Mouse (Mus musculus): ENCODE results near the gene Slc22a16. TPM values are rescaled to one million over a fixed set of nuclear protein-coding genes. Genes with fewer than 3 reads are reported as not detected.

The Slc22a16 gene
- polyA plus RNA-seq, 1 experiment = not detected

DNA sequence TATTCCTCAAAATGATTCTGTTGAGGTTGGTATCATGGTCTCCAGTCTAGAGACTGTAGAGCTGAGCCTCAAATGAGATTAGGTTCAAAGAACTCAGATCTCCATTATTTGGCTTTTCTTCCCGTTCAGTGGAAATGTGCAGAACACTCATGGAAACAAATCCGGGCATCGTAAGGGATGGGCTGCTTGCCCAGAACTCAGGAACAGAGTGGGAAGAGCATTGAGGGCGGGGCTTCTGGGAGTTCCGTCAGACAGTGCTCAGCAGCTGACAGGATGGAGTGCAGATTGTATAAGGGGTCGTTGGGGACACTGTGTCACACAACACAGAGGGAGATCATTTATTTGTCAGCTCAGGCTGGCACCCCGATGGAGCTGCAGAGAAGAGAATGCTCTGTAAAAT lies 22.1 kb downstream of the Slc22a16 start:
- Histone ChIP-seq H3K4me3 (ENCODE audit: insufficient read depth, low read length) (no peak overlapping the region), H3K27ac (ENCODE audit: insufficient read depth, low read length) (no peak overlapping the region), H3K4me1 (ENCODE audit: control insufficient read depth, insufficient read depth, low read length) (no peaks in the 10 kb centered on the region)
- TF ChIP-seq CTCF (IDR thresholded peaks at IDR 0.05; ENCODE audit: extremely low read depth, insufficient read depth, low read length) (no peak), POLR2A (IDR thresholded peaks at IDR 0.05; ENCODE audit: extremely low read depth, insufficient read depth, low read length) (no peak)

DNA sequence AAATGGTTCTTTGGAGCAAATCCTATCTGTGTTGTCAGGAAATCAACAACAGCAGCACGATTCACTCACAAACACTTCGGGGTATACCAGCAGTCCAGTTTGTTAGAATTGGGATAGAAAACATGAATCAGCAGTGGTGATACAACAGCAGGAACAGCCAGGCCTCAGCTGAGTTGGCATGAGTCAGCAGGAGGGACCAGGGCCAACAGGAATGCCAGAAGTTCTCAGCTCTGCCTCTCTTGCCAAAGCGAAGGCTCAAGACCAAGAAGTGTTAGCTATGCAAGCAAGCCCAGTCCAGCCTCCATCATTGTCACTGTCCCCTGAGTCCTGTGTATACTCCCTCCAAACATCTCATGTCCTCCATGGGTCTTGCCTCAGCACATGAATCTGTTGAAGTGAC lies 27.0 kb downstream of the Slc22a16 start:
- no peak overlapping the region for H3K4me3 ChIP-seq (ENCODE audit: insufficient read depth, low read length)
- no peaks in the 10 kb centered on the region for H3K4me1 ChIP-seq (ENCODE audit: control insufficient read depth, insufficient read depth, low read length)
- no peak overlapping the region for H3K27ac ChIP-seq (ENCODE audit: insufficient read depth, low read length)
- TF ChIP-seq CTCF (IDR thresholded peaks at IDR 0.05; ENCODE audit: extremely low read depth, insufficient read depth, low read length) = no peak
- TF ChIP-seq POLR2A (IDR thresholded peaks at IDR 0.05; ENCODE audit: extremely low read depth, insufficient read depth, low read length) = no peak

DNA sequence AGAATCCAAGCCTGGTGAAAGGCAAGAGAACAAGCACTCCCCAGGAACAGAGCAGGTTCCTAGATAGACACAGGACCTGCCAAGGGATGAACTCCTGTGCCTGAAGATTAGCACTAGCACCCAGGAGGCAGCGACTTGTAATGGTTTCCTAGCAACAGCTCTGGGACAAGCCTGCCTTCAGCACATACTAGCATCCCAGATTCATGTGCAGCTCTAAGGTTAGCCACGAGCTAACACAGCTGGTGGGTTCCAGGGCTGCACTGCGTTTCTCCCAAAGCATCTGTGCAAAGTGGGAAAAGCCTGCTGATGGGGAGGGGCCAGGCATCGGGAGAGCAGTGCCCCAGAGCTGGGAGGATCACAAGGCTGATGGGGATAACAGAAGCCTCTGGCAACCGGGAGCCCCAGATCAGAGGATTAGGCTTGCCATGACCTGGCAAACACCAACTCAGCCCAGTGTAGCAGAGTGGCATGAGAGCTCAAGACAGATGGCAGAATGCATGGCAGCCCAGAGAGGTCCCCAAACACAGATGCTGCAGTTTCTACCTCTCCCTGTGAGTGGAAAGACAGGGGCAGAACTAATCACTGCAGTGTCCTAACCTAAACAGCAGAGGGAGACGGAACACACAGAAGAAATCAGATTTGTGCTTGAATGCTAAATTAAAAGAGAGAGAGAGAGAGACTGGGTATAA lies 34.7 kb downstream of the Slc22a16 start:
- TF ChIP-seq POLR2A (IDR thresholded peaks at IDR 0.05; ENCODE audit: extremely low read depth, insufficient read depth, low read length) (no peak), CTCF (IDR thresholded peaks at IDR 0.05; ENCODE audit: extremely low read depth, insufficient read depth, low read length) (peak; percentile 42; the same call in 1 of the 2 replicates)
- Histone ChIP-seq H3K27ac (ENCODE audit: insufficient read depth, low read length) (no peak overlapping the region), H3K4me3 (ENCODE audit: insufficient read depth, low read length) (no peak overlapping the region), H3K4me1 (ENCODE audit: control insufficient read depth, insufficient read depth, low read length) (no peaks in the 10 kb centered on the region)

DNA sequence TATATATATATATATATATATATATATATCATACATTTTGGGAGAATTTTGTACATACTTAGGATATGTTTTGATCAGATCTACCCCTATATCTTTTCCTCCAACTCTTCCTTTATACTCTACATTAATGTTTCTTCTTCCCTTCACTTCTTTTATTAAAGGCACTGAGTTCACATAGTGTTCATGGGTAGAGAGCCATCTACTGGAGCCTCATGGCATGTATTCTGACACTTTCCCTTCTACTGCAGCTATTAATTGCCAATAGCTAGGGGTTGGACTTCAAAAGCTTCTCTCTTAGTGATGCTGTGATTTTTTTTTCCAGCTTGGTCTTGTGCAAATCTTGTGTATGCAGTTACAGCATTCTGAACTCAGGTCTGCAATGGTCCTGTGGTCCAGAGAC lies 47.8 kb downstream of the Slc22a16 start:
- no peak overlapping the region for H3K27ac ChIP-seq (ENCODE audit: insufficient read depth, low read length)
- no peak for TF ChIP-seq CTCF (IDR thresholded peaks at IDR 0.05; ENCODE audit: extremely low read depth, insufficient read depth, low read length)
- TF ChIP-seq POLR2A (IDR thresholded peaks at IDR 0.05; ENCODE audit: extremely low read depth, insufficient read depth, low read length) = no peak
- H3K4me1 ChIP-seq (ENCODE audit: control insufficient read depth, insufficient read depth, low read length) = 0 out of 2 replicates have a peak, but pooled peaks cover 3% of the 10 kb centered on the region
- H3K4me3 ChIP-seq (ENCODE audit: insufficient read depth, low read length) = no peak overlapping the region

DNA sequence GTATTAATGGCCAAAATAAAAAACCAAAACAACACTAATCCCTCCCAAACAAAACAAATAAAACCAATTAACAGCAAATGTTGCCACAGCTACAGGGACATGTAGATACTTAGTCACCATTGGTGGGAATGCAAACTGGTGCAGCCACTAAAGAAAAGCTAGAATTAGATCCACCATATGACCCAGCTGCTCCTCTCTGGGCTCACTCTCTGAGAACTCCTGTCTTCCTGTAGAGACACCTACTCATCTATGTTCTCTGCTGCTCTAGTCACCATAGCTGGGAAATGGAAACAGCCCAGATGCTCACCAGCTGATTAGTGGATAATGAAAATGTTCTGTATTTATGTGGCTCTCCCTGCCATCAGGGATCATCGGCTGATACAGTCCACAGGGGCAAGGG lies 49.6 kb downstream of the Slc22a16 start:
- Histone ChIP-seq H3K4me1 (ENCODE audit: control insufficient read depth, insufficient read depth, low read length) (0 out of 2 replicates have a peak, but pooled peaks cover 3% of the 10 kb centered on the region), H3K27ac (ENCODE audit: insufficient read depth, low read length) (no peak overlapping the region), H3K4me3 (ENCODE audit: insufficient read depth, low read length) (no peak overlapping the region)
- TF ChIP-seq CTCF (IDR thresholded peaks at IDR 0.05; ENCODE audit: extremely low read depth, insufficient read depth, low read length) (no peak), POLR2A (IDR thresholded peaks at IDR 0.05; ENCODE audit: extremely low read depth, insufficient read depth, low read length) (no peak)

DNA sequence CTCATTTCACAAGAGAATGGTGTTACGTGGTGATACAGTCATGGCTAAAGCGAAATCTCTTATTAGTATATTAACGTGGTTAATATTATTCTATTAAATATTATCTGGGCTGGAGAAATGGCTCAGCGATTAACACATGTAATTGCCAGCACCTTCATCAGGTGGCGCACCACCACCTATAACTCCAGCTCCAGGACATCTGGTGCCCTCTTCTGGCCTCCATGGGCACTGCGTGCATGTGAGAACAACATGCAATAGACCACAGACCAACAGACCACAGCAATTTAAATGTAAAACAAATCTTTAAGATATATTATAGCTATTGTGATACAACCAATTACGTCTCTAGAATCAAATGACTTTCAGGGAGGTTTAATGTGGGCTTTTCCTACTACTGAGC lies 59.0 kb downstream of the Slc22a16 start:
- Histone ChIP-seq H3K4me1 (ENCODE audit: control insufficient read depth, insufficient read depth, low read length) (peaks cover 5% of the 10 kb centered on the region), H3K27ac (ENCODE audit: insufficient read depth, low read length) (no peak overlapping the region), H3K4me3 (ENCODE audit: insufficient read depth, low read length) (no peak overlapping the region)
- TF ChIP-seq POLR2A (IDR thresholded peaks at IDR 0.05; ENCODE audit: extremely low read depth, insufficient read depth, low read length) (no peak), CTCF (IDR thresholded peaks at IDR 0.05; ENCODE audit: extremely low read depth, insufficient read depth, low read length) (peak; percentile 57)

DNA sequence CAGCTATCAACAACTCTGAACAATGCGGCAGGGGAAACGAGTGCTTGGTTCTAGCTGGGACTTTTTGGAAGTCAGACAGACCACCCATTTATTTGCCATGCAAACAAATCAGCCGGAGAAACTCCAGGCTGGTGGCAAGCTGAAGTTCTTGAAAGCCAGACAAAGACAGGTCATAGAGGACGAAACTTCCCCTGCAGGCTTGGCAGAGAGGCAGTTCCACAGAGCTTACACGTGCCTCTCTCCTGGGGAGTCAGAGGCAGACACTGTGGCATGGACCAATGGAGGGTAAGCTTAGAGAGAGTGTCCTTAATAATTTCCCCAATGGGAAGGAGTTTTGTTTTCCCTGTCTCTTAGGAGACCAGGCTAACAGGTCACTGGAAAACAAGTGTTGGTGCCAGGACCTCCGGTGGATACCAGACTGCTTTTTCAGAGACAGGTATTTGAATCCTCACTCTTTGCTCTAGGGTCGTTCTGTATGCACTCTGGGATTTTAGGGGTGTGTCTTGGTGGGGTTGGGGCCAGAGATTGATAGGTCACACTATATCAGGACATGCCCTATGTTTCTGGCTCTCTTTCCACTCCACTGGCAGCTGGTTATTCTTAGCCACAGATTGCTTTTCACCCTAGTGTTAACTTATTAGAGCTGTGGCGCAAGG lies 59.6 kb downstream of the Slc22a16 start, which contains the start of gene Ddo:
Gene Ddo (plus strand): TSS at position 356 of the 656 bp plus-strand sequence.
- Histone ChIP-seq H3K4me3 (ENCODE audit: insufficient read depth, low read length) (peak within 1 kb of the TSS; percentile 3; the same call in 1 of the 2 replicates), H3K27ac (ENCODE audit: insufficient read depth, low read length) (no peak within 1 kb of the TSS), H3K4me1 (ENCODE audit: control insufficient read depth, insufficient read depth, low read length) (peaks cover 5% of the 10 kb centered on the region)
- TF ChIP-seq POLR2A (IDR thresholded peaks at IDR 0.05; ENCODE audit: extremely low read depth, insufficient read depth, low read length) (no peak), CTCF (IDR thresholded peaks at IDR 0.05; ENCODE audit: extremely low read depth, insufficient read depth, low read length) (no peak)

DNA sequence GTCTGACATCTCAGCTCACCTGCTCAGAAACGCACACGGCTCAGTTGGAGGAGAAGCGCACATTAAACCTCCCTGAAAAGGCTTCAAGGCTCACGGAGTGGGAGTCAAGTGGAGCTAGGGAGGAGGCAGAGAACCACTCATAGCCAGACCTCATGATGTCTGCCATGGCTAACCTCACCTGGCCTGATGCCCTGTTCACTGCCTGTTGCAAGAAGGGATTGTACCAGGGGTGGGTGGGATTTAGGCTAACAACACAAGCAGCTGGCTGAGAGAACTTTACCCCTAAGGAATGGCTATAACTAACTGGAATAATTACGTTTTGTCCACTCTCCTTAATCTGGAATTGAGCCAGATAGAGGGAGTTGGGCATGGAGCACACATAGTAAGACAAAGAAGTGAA lies 60.3 kb downstream of the Slc22a16 start:
- H3K4me1 ChIP-seq (ENCODE audit: control insufficient read depth, insufficient read depth, low read length) = peaks cover 5% of the 10 kb centered on the region
- no peak for TF ChIP-seq POLR2A (IDR thresholded peaks at IDR 0.05; ENCODE audit: extremely low read depth, insufficient read depth, low read length)
- no peak for TF ChIP-seq CTCF (IDR thresholded peaks at IDR 0.05; ENCODE audit: extremely low read depth, insufficient read depth, low read length)
- H3K4me3 ChIP-seq (ENCODE audit: insufficient read depth, low read length) = 0 out of 2 replicates have a peak overlapping the region, but pooled peaks have one; percentile 3
- no peak overlapping the region for H3K27ac ChIP-seq (ENCODE audit: insufficient read depth, low read length)

DNA sequence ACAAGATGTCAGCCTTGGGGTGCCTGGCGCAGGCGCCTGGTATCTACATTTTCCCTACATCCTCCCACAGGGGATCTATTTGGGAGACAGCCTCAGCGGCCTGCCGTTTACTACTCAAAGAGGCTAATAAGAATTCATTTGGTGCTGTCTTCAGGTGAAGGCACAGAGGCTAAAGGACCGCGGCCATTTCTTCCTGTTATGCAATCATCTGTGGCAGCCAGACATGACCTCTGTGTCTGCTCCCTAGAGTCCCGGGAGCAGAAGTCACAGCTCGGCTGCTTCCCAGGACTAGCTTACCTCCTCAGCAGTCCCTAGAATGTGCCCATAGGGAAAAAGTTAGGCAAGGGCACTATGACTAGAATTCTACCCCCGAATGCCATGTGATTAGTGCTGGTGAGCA lies 60.8 kb downstream of the Slc22a16 start:
- H3K4me3 ChIP-seq (ENCODE audit: insufficient read depth, low read length) = no peak overlapping the region
- H3K4me1 ChIP-seq (ENCODE audit: control insufficient read depth, insufficient read depth, low read length) = peaks cover 5% of the 10 kb centered on the region
- TF ChIP-seq CTCF (IDR thresholded peaks at IDR 0.05; ENCODE audit: extremely low read depth, insufficient read depth, low read length) = no peak
- TF ChIP-seq POLR2A (IDR thresholded peaks at IDR 0.05; ENCODE audit: extremely low read depth, insufficient read depth, low read length) = no peak
- no peak overlapping the region for H3K27ac ChIP-seq (ENCODE audit: insufficient read depth, low read length)

DNA sequence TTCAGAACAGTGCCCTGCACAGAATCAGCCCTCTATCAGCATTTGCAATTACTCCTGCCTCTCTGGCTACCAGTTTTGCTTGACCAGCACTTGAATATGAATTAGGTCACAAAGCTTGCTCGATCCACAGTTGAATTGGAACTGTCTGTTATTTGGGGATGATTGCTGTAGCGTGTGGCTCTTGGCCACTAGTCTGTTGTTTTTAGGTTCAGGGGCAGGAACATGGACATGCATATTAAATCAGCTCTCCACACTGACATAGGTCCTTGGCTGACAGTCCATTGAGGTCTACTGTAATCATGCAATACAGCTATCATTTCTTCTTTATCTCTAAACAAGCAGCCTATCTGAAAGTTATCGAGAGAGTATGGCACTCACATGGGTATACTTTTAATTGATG lies 62.0 kb downstream of the Slc22a16 start:
- TF ChIP-seq CTCF (IDR thresholded peaks at IDR 0.05; ENCODE audit: extremely low read depth, insufficient read depth, low read length) = no peak
- no peak for TF ChIP-seq POLR2A (IDR thresholded peaks at IDR 0.05; ENCODE audit: extremely low read depth, insufficient read depth, low read length)
- H3K4me3 ChIP-seq (ENCODE audit: insufficient read depth, low read length) = no peak overlapping the region
- H3K27ac ChIP-seq (ENCODE audit: insufficient read depth, low read length) = no peak overlapping the region
- peaks cover 5% of the 10 kb centered on the region for H3K4me1 ChIP-seq (ENCODE audit: control insufficient read depth, insufficient read depth, low read length)
